8 mouse cellular contexts compared by ENCODE assay signal in genomic region chr5:32138446-32139195, GRCm38 (mm10). TPM values are rescaled to one million over a fixed set of nuclear protein-coding genes. Genes with fewer than 3 reads are reported as not detected.
A peak's percentile ranks its signal among the peaks of the same experiment; 100 is the strongest.
DNase-seq lines count a peak whose midpoint lies in the region; ATAC-seq and TF ChIP-seq lines count a peak whose summit lies in the region.

No protein-coding gene starts in this region.

- DNase-seq in adrenal gland, postnatal 14 days: peak; percentile 69
- DNase-seq in limb, embryonic 14.5 days (ENCODE audit: low spot score): peak; percentile 13
- no peak for DNase-seq in frontal cortex, postnatal 36 days (ENCODE audit: low spot score in 2 of 2)
- no peak for DNase-seq in frontal cortex, postnatal 25 days (ENCODE audit: low spot score in 2 of 2)
- no peak for DNase-seq in embryo, embryonic 9.5 days (ENCODE audit: extremely low spot score)

- peak overlapping the region; percentile 60 for H3ac ChIP-seq in C2C12 (ENCODE audit: control insufficient read depth, insufficient read length, low read depth)

- H3K27me3 ChIP-seq in C2C12 (ENCODE audit: control insufficient read depth, insufficient read depth, insufficient read length): no peaks in the 10 kb centered on the region
- H3K27me3 ChIP-seq in heart, embryonic 14.5 days (ENCODE audit: control insufficient read depth, insufficient read depth, low read length): no peaks in the 10 kb centered on the region
- H3K27me3 ChIP-seq in limb, embryonic 14.5 days (ENCODE audit: control insufficient read depth, insufficient read depth, low read length): no peaks in the 10 kb centered on the region
- peaks cover 43% of the 10 kb centered on the region for H3K27me3 ChIP-seq in neural tube, embryonic 15.5 days (replicated peaks)

- peak overlapping the region; percentile 95 for H3K9ac ChIP-seq in heart, embryonic 14.5 days (ENCODE audit: low read length)
- H3K9ac ChIP-seq in limb, embryonic 14.5 days (ENCODE audit: low read depth, low read length, severe bottlenecking): peak overlapping the region; percentile 12; the same call in 1 of the 2 replicates
- no peak overlapping the region for H3K9ac ChIP-seq in neural tube, embryonic 15.5 days (replicated peaks)

- no peak for ATAC-seq in heart, embryonic 14.5 days (ENCODE audit: insufficient number of reproducible peaks, insufficient read depth, low FRiP score, low read depth)
- ATAC-seq in limb, embryonic 14.5 days (ENCODE audit: low FRiP score, low read depth): no peak
- ATAC-seq in neural tube, embryonic 15.5 days (ENCODE audit: low FRiP score): no peak

- H3K79me3 ChIP-seq in C2C12 (ENCODE audit: low read depth): peaks cover 74% of the 10 kb centered on the region

- H3K36me3 ChIP-seq in C2C12 (ENCODE audit: control insufficient read depth, insufficient read depth): peaks cover 42% of the 10 kb centered on the region
- H3K36me3 ChIP-seq in heart, embryonic 14.5 days (ENCODE audit: control insufficient read depth, insufficient read depth, low read length): 0 out of 2 replicates have a peak, but pooled peaks cover 3% of the 10 kb centered on the region
- H3K36me3 ChIP-seq in limb, embryonic 14.5 days (ENCODE audit: control insufficient read depth, insufficient read depth, low read length): no peaks in the 10 kb centered on the region
- no peaks in the 10 kb centered on the region for H3K36me3 ChIP-seq in neural tube, embryonic 15.5 days

- H3K4me3 ChIP-seq in C2C12 (ENCODE audit: insufficient read depth, poor library complexity, severe bottlenecking): peak overlapping the region; percentile 79
- H3K4me3 ChIP-seq in heart, embryonic 14.5 days (ENCODE audit: control insufficient read depth in 1 of 2, insufficient read depth in 1 of 2, low read depth in 1 of 2, low read length in 2 of 2): peak overlapping the region; percentile 78 to 96
- peak overlapping the region; percentile 63 for H3K4me3 ChIP-seq in limb, embryonic 14.5 days (replicated peaks; ENCODE audit: low read length)
- no peak overlapping the region for H3K4me3 ChIP-seq in neural tube, embryonic 15.5 days (replicated peaks)

- 50% methylated on average over 10 of the region's 10 CpGs for whole genome bisulfite sequencing in heart, embryonic 14.5 days
- WGBS in limb, embryonic 14.5 days: 29% methylated on average over 10 of the region's 10 CpGs
- 67% methylated on average over 10 of the region's 10 CpGs for WGBS in neural tube, embryonic 15.5 days

- peak overlapping the region; percentile 57 to 100 for H3K27ac ChIP-seq in heart, embryonic 14.5 days (replicated peaks in 1 of 2; ENCODE audit: control insufficient read depth in 1 of 2, insufficient read depth in 1 of 2, low read depth in 2 of 2, low read length in 2 of 2)
- H3K27ac ChIP-seq in limb, embryonic 14.5 days (replicated peaks; ENCODE audit: low read depth, low read length): no peak overlapping the region
- H3K27ac ChIP-seq in neural tube, embryonic 15.5 days (replicated peaks): no peak overlapping the region

- H3K4me2 ChIP-seq in heart, embryonic 14.5 days (ENCODE audit: low read length): peak overlapping the region; percentile 91
- H3K4me2 ChIP-seq in limb, embryonic 14.5 days (replicated peaks; ENCODE audit: low read depth, low read length, severe bottlenecking): peak overlapping the region; percentile 82
- H3K4me2 ChIP-seq in neural tube, embryonic 15.5 days: peak overlapping the region; percentile 98; the same call in 1 of the 2 replicates

- peaks cover 24 to 57% of the 10 kb centered on the region in 2 experiments for H3K4me1 ChIP-seq in heart, embryonic 14.5 days (ENCODE audit: control insufficient read depth in 2 of 2, insufficient read depth in 2 of 2, low read length in 2 of 2)
- H3K4me1 ChIP-seq in limb, embryonic 14.5 days (ENCODE audit: control insufficient read depth, insufficient read depth, low read length): peaks cover 18% of the 10 kb centered on the region
- peaks cover 29% of the 10 kb centered on the region for H3K4me1 ChIP-seq in neural tube, embryonic 15.5 days

- TF ChIP-seq CTCF in C2C12 (IDR thresholded peaks at IDR 0.05; ENCODE audit: control insufficient read depth, insufficient read depth, insufficient read length): no peak

- TF ChIP-seq POLR2A in limb, embryonic 14.5 days (IDR thresholded peaks at IDR 0.05; ENCODE audit: borderline replicate concordance, extremely low read depth, insufficient read depth, insufficient read length): no peak

- H3K9me3 ChIP-seq in heart, embryonic 14.5 days (ENCODE audit: control insufficient read depth, low read length): no peaks in the 10 kb centered on the region
- no peaks in the 10 kb centered on the region for H3K9me3 ChIP-seq in limb, embryonic 14.5 days (ENCODE audit: control insufficient read depth, low read length)
- H3K9me3 ChIP-seq in neural tube, embryonic 15.5 days (replicated peaks): no peaks in the 10 kb centered on the region

- H3K79me2 ChIP-seq in C2C12 (ENCODE audit: control insufficient read depth, insufficient read depth): peaks cover 76% of the 10 kb centered on the region

TF ChIP-seq in C2C12, 6 proteins besides CTCF, POLR2A, EP300 and RAD21:
- TF ChIP-seq MYOG (IDR thresholded peaks at IDR 0.05; ENCODE audit: control insufficient read depth, extremely low read depth, insufficient read length) (no peak), CEBPB (IDR thresholded peaks at IDR 0.05; ENCODE audit: low read depth) (no peak), USF1 (IDR thresholded peaks at IDR 0.05; ENCODE audit: low read depth) (no peak), MYOD1 (IDR thresholded peaks at IDR 0.05; ENCODE audit: control insufficient read depth, insufficient read length, low read depth) (no peak)

RNA-seq across cellular contexts. Expression of gene Fosl2, which starts 3.0 kb away (rescaled TPM):
- polyA plus RNA-seq in C2C12 (2012; fragmentation: generic; extraction: Trizol): 15.3 TPM
- total RNA-seq in adrenal gland, postnatal 14 days (2021): 206 and 280 TPM in 2 replicates
- polyA plus RNA-seq in heart, embryonic 14.5 days (2014; fragmentation: Nextera tagmentation; extraction: Ambion mirVana): 2.6 and 3.1 TPM in 2 replicates
- 11.6 and 13.6 TPM in 2 replicates for polyA plus RNA-seq in limb, embryonic 14.5 days (2012; rRNA removed)
- polyA plus RNA-seq in limb, embryonic 14.5 days (2014; fragmentation: Nextera tagmentation; extraction: Ambion mirVana): 7.1 and 8.8 TPM in 2 replicates
- polyA plus RNA-seq in neural tube, embryonic 15.5 days (2015; fragmentation: Nextera tagmentation; extraction: Ambion mirVana): 0.72 and 1.7 TPM in 2 replicates

Comparison
In these comparisons a context has a peak if more than half of its experiments do, and no peak if none do; other contexts are left out.
1. DNase-seq: peak in adrenal gland, postnatal 14 days (single experiment) and limb, embryonic 14.5 days (single experiment); none in frontal cortex, postnatal 36 days (0 of 2), frontal cortex, postnatal 25 days (0 of 2) and embryo, embryonic 9.5 days (single experiment).
2. H3K27ac ChIP-seq: peak in heart, embryonic 14.5 days (2 of 2); none in limb, embryonic 14.5 days (single experiment) and neural tube, embryonic 15.5 days (single experiment).
3. Peak in every context shown above with its lines, with median percentiles within 50 percentile points of each other: H3K4me2 ChIP-seq.